Mouse (Mus musculus): Measurements from ENCODE around the gene Prl3d1.
"Not testable (repeated sequence)": the region's sequence is repeated elsewhere in the genome, so short reads cannot be mapped to it uniquely, and the experiment has no call there.

Gene Prl3d1

GRCm38 (mm10) chr13:27093890-27094289 lies at the start of gene Prl3d1:
Gene Prl3d1 (plus strand): TSS chr13:27094190.
- not testable (repeated sequence) for DNase-seq (ENCODE audit: low read depth, low spot score)

GRCm38 (mm10) chr13:27057270-27057669 lies 36.7 kb upstream of the Prl3d1 start, which contains the start of gene Prl:
Gene Prl (plus strand): TSS chr13:27057570.
- DNase-seq (ENCODE audit: low read depth, low spot score): no peak

GRCm38 (mm10) chr13:27059177-27059576 lies 34.8 kb upstream of the Prl3d1 start:
- no peak for DNase-seq (ENCODE audit: low read depth, low spot score)

- DNase-seq (ENCODE audit: low read depth, low spot score): not testable (repeated sequence)
Measured at GRCm38 (mm10) chr13:27121398-27121797, 27.4 kb downstream of the Prl3d1 start, which contains the start of gene Prl3d2. Gene Prl3d2 (plus strand): TSS chr13:27121698.

- DNase-seq (ENCODE audit: low read depth, low spot score): no peak
Measured at GRCm38 (mm10) chr13:27148264-27148663, 54.3 kb downstream of the Prl3d1 start.
